Comparison of ENCODE assay signal across 8 mouse cellular contexts in genomic region chr17:45723732-45724573, GRCm38 (mm10). TPM values are rescaled to one million over a fixed set of nuclear protein-coding genes. Genes with fewer than 3 reads are reported as not detected.
DNase-seq lines count a peak whose midpoint lies in the region; ATAC-seq lines count a peak whose summit lies in the region.

No protein-coding gene starts in this region.

- DNase-seq in heart, adult 18-20 months, result peak; percentile 71 to 92
- DNase-seq in heart, adult 11 months, result no peak
- DNase-seq in cerebellum, postnatal 4 days (ENCODE audit: low spot score in 2 of 2), result peak; percentile 85 to 93
- DNase-seq in gastrocnemius, adult 8-10 months (ENCODE audit: low spot score in 2 of 2), result peak; percentile 65 to 70
- peak; percentile 99 for DNase-seq in intestine, embryonic 14.5 days (ENCODE audit: low spot score)
- DNase-seq in limb, embryonic 11.5 days (ENCODE audit: low spot score), result peak; percentile 98
- peak; percentile 46 for DNase-seq in spleen, adult 12 weeks (ENCODE audit: low spot score)

- no peaks in the 10 kb centered on the region for H3K36me3 ChIP-seq in intestine, embryonic 14.5 days (ENCODE audit: control insufficient read depth, insufficient read depth, low read length)
- no peaks in the 10 kb centered on the region for H3K36me3 ChIP-seq in limb, embryonic 11.5 days (ENCODE audit: control insufficient read depth, insufficient read depth, low read length)
- H3K36me3 ChIP-seq in midbrain, embryonic 13.5 days, result no peaks in the 10 kb centered on the region

- H3K4me2 ChIP-seq in intestine, embryonic 14.5 days (ENCODE audit: low read length), result peak overlapping the region; percentile 63
- peak overlapping the region; percentile 72 for H3K4me2 ChIP-seq in limb, embryonic 11.5 days (ENCODE audit: low read depth, severe bottlenecking)
- H3K4me2 ChIP-seq in midbrain, embryonic 13.5 days (replicated peaks), result peak overlapping the region; percentile 54

- peak overlapping the region; percentile 60 for H3K9ac ChIP-seq in intestine, embryonic 14.5 days (ENCODE audit: low read length)
- H3K9ac ChIP-seq in limb, embryonic 11.5 days (ENCODE audit: low read length), result peak overlapping the region; percentile 89
- peak overlapping the region; percentile 76 for H3K9ac ChIP-seq in midbrain, embryonic 13.5 days (replicated peaks)

- H3K4me3 ChIP-seq in intestine, embryonic 14.5 days (ENCODE audit: low read depth, low read length), result peak overlapping the region; percentile 41
- H3K4me3 ChIP-seq in limb, embryonic 11.5 days (ENCODE audit: low read depth, low read length), result peak overlapping the region; percentile 46
- peak overlapping the region; percentile 50 for H3K4me3 ChIP-seq in midbrain, embryonic 13.5 days (replicated peaks)

- H3K9me3 ChIP-seq in intestine, embryonic 14.5 days (ENCODE audit: control insufficient read depth, low read length), result no peaks in the 10 kb centered on the region
- no peaks in the 10 kb centered on the region for H3K9me3 ChIP-seq in limb, embryonic 11.5 days (ENCODE audit: control insufficient read depth, low read length)
- H3K9me3 ChIP-seq in midbrain, embryonic 13.5 days, result no peaks in the 10 kb centered on the region

- peak overlapping the region; percentile 36; the same call in 1 of the 2 replicates for H3K27ac ChIP-seq in intestine, embryonic 14.5 days (ENCODE audit: low read depth)
- peak overlapping the region; percentile 73 for H3K27ac ChIP-seq in limb, embryonic 11.5 days (replicated peaks; ENCODE audit: low read depth, low read length)
- H3K27ac ChIP-seq in midbrain, embryonic 13.5 days, result peak overlapping the region; percentile 89

- H3K27me3 ChIP-seq in intestine, embryonic 14.5 days (replicated peaks; ENCODE audit: control insufficient read depth, insufficient read depth, low read length), result no peaks in the 10 kb centered on the region
- H3K27me3 ChIP-seq in limb, embryonic 11.5 days (ENCODE audit: control insufficient read depth, insufficient read depth, low read length), result no peaks in the 10 kb centered on the region
- H3K27me3 ChIP-seq in midbrain, embryonic 13.5 days, result peaks cover 6% of the 10 kb centered on the region; the same call in 1 of the 2 replicates

- peak; percentile 23; the same call in 1 of the 2 replicates for ATAC-seq in intestine, embryonic 14.5 days (replicated peaks; ENCODE audit: low FRiP score, low TSS enrichment, low read depth)
- no peak for ATAC-seq in limb, embryonic 11.5 days (ENCODE audit: insufficient number of reproducible peaks, low FRiP score, low TSS enrichment, low read depth)
- peak; percentile 72 for ATAC-seq in midbrain, embryonic 13.5 days

- 4% methylated on average over 25 of the region's 25 CpGs for WGBS in intestine, embryonic 14.5 days
- WGBS in limb, embryonic 11.5 days, result 7% methylated on average over 25 of the region's 25 CpGs
- WGBS in midbrain, embryonic 13.5 days, result 3% methylated on average over 25 of the region's 25 CpGs

- H3K4me1 ChIP-seq in intestine, embryonic 14.5 days (replicated peaks; ENCODE audit: control insufficient read depth, insufficient read depth, low read length), result peaks cover 7% of the 10 kb centered on the region; the same call in 1 of the 2 replicates
- H3K4me1 ChIP-seq in limb, embryonic 11.5 days (ENCODE audit: control insufficient read depth, insufficient read depth, low read length), result peaks cover 6% of the 10 kb centered on the region
- peaks cover 17% of the 10 kb centered on the region for H3K4me1 ChIP-seq in midbrain, embryonic 13.5 days (replicated peaks)

RNA-seq across cellular contexts. Expression of gene 1600014C23Rik, which starts 9.7 kb away (rescaled TPM):
- 1 to 10 TPM in 1 of 2 experiments, not detected in 1; 1.3 TPM for total RNA-seq in heart, adult 18-20 months (2021)
- under 1 TPM in 1 of 4 experiments, not detected in 3; 0.92 TPM for total RNA-seq in gastrocnemius, adult 8-10 months (2022)
- polyA plus RNA-seq in intestine, embryonic 14.5 days (2014; fragmentation: Nextera tagmentation; extraction: Ambion mirVana), result not detected in 2 replicates
- polyA plus RNA-seq in limb, embryonic 11.5 days (2014; fragmentation: Nextera tagmentation; extraction: Ambion mirVana), result not detected in 2 replicates
- polyA plus RNA-seq in midbrain, embryonic 13.5 days (2015; fragmentation: Nextera tagmentation; extraction: Ambion mirVana), result not detected in 2 replicates

RNA-seq across cellular contexts. Expression of gene Tmem63b, which starts 37.2 kb away (rescaled TPM):
- total RNA-seq in heart, adult 18-20 months (2021), result 10 to 100 TPM; 91.7 to 95.7 TPM
- 10 to 100 TPM; 65.5 to 74.0 (median 68.3) TPM for total RNA-seq in gastrocnemius, adult 8-10 months (2022)
- polyA plus RNA-seq in intestine, embryonic 14.5 days (2014; fragmentation: Nextera tagmentation; extraction: Ambion mirVana), result 25.2 and 29.3 TPM in 2 replicates
- polyA plus RNA-seq in limb, embryonic 11.5 days (2014; fragmentation: Nextera tagmentation; extraction: Ambion mirVana), result 23.3 and 23.6 TPM in 2 replicates
- polyA plus RNA-seq in midbrain, embryonic 13.5 days (2015; fragmentation: Nextera tagmentation; extraction: Ambion mirVana), result 124 and 133 TPM in 2 replicates

RNA-seq across cellular contexts. Expression of gene Mrpl14, which starts 37.8 kb away (rescaled TPM):
- 100 to 1,000 TPM; 160 to 167 TPM for total RNA-seq in heart, adult 18-20 months (2021)
- total RNA-seq in gastrocnemius, adult 8-10 months (2022), result 100 to 1,000 TPM; 105 to 141 (median 132) TPM
- 168 and 173 TPM in 2 replicates for polyA plus RNA-seq in intestine, embryonic 14.5 days (2014; fragmentation: Nextera tagmentation; extraction: Ambion mirVana)
- polyA plus RNA-seq in limb, embryonic 11.5 days (2014; fragmentation: Nextera tagmentation; extraction: Ambion mirVana), result 146 and 154 TPM in 2 replicates
- polyA plus RNA-seq in midbrain, embryonic 13.5 days (2015; fragmentation: Nextera tagmentation; extraction: Ambion mirVana), result 115 and 121 TPM in 2 replicates

Comparison
In these comparisons a context has a peak if more than half of its experiments do, and no peak if none do; other contexts are left out.
1. H3K27ac ChIP-seq: peak in every context shown above with its lines; median percentile 89 in midbrain, embryonic 13.5 days; 73 in limb, embryonic 11.5 days; 36 in intestine, embryonic 14.5 days.